ENCODE assay signal across 8 mouse cellular contexts in the genomic region with DNA sequence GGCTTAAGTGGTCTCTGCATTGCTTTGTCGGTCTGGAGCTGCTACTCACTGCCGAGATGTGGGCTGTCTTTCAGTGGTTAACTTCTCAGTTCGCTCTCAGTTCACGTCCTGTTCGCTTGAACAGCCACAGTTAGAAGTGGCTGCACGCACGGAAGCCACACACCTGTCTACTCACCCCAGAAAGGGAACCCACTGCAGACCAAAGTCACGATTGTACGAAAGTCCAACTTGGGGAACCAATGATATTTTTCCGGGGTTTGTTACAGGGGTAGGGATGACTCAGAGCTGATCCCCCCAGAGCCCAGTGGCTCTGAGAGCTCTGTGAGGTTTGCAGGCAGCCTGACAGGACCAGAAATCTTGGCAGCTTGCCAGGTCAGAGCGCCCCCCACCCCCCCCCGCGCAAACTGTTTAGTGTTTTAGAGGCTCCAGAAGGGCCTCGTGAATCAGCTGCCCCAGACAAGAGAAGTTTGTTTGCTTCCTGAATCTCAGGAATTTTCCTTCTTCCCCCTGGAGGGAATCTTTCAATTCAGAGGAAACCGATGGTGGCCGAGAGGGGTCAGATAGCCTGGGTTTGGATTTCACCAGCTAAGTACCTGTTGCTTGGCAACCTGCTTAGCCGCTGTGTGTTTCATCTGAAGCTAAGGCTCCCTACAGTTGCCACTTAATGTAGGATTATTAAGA.
DNase-seq lines count a peak whose midpoint lies in the region; ATAC-seq lines count a peak whose summit lies in the region.

No protein-coding gene starts in this region.

- no peaks in the 10 kb centered on the region; the same call in 1 of the 2 replicates for H3K9me3 ChIP-seq in intestine, embryonic 16.5 days (ENCODE audit: control insufficient read depth, low read length)
- no peaks in the 10 kb centered on the region for H3K9me3 ChIP-seq in limb, embryonic 13.5 days
- H3K9me3 ChIP-seq in midbrain, embryonic 13.5 days, result no peaks in the 10 kb centered on the region
- H3K9me3 ChIP-seq in stomach, embryonic 14.5 days (ENCODE audit: control insufficient read depth, low read depth, low read length), result no peaks in the 10 kb centered on the region

- peak; percentile 38 for DNase-seq in layer of hippocampus, adult 11-12 months (ENCODE audit: low spot score)
- DNase-seq in layer of hippocampus, adult 9-10 months (ENCODE audit: low spot score), result no peak
- peak; percentile 69 for DNase-seq in gastrocnemius, postnatal 14 days

- H3K4me2 ChIP-seq in intestine, embryonic 16.5 days (ENCODE audit: low read depth, low read length), result peak overlapping the region; percentile 80
- H3K4me2 ChIP-seq in limb, embryonic 13.5 days (replicated peaks), result peak overlapping the region; percentile 74
- peak overlapping the region; percentile 60 for H3K4me2 ChIP-seq in midbrain, embryonic 13.5 days (replicated peaks)
- peak overlapping the region; percentile 56 for H3K4me2 ChIP-seq in stomach, embryonic 14.5 days (replicated peaks; ENCODE audit: low read depth, low read length)

- intact Hi-C loops in gastrocnemius, postnatal 14 days (cut with DNase I; ENCODE audit: low total_unique reads), result no loop called here

- H3K27me3 ChIP-seq in intestine, embryonic 16.5 days (replicated peaks; ENCODE audit: control insufficient read depth, insufficient read depth, low read length), result no peaks in the 10 kb centered on the region
- no peaks in the 10 kb centered on the region for H3K27me3 ChIP-seq in limb, embryonic 13.5 days
- H3K27me3 ChIP-seq in midbrain, embryonic 13.5 days, result peaks cover 61% of the 10 kb centered on the region
- no peaks in the 10 kb centered on the region for H3K27me3 ChIP-seq in stomach, embryonic 14.5 days (ENCODE audit: control insufficient read depth, insufficient read depth, low read length)

- peak; percentile 85 for ATAC-seq in common myeloid progenitor, adult 5-6 weeks (replicated peaks; ENCODE audit: low read depth, poor library complexity, severe bottlenecking)
- peak; percentile 86 for ATAC-seq in intestine, embryonic 16.5 days
- ATAC-seq in limb, embryonic 13.5 days (ENCODE audit: low FRiP score, low read depth), result peak; percentile 85
- ATAC-seq in midbrain, embryonic 13.5 days, result peak; percentile 89
- peak; percentile 80 for ATAC-seq in stomach, embryonic 14.5 days (ENCODE audit: insufficient number of reproducible peaks, insufficient read depth, low FRiP score, low read depth)

- H3K4me3 ChIP-seq in intestine, embryonic 16.5 days (ENCODE audit: low read length), result peak overlapping the region; percentile 56
- H3K4me3 ChIP-seq in limb, embryonic 13.5 days, result peak overlapping the region; percentile 51
- peak overlapping the region; percentile 43 for H3K4me3 ChIP-seq in midbrain, embryonic 13.5 days (replicated peaks)
- peak overlapping the region; percentile 41 for H3K4me3 ChIP-seq in stomach, embryonic 14.5 days (ENCODE audit: low read depth, low read length)

- no peaks in the 10 kb centered on the region for H3K36me3 ChIP-seq in intestine, embryonic 16.5 days (ENCODE audit: control insufficient read depth, insufficient read depth, low read length)
- H3K36me3 ChIP-seq in limb, embryonic 13.5 days, result no peaks in the 10 kb centered on the region
- H3K36me3 ChIP-seq in midbrain, embryonic 13.5 days, result no peaks in the 10 kb centered on the region
- no peaks in the 10 kb centered on the region for H3K36me3 ChIP-seq in stomach, embryonic 14.5 days (ENCODE audit: control insufficient read depth, insufficient read depth, low read length)

- peaks cover 8% of the 10 kb centered on the region for H3K4me1 ChIP-seq in intestine, embryonic 16.5 days (ENCODE audit: control insufficient read depth, insufficient read depth, low read length)
- 0 out of 2 replicates have a peak, but pooled peaks cover 6% of the 10 kb centered on the region for H3K4me1 ChIP-seq in limb, embryonic 13.5 days
- H3K4me1 ChIP-seq in midbrain, embryonic 13.5 days (replicated peaks), result peaks cover 11% of the 10 kb centered on the region
- H3K4me1 ChIP-seq in stomach, embryonic 14.5 days (ENCODE audit: control insufficient read depth, insufficient read depth, low read length), result no peaks in the 10 kb centered on the region

- WGBS in intestine, embryonic 16.5 days, result under 1% methylated on average over 17 of the region's 17 CpGs
- WGBS in limb, embryonic 13.5 days, result under 1% methylated on average over 17 of the region's 17 CpGs
- under 1% methylated on average over 17 of the region's 17 CpGs for WGBS in midbrain, embryonic 13.5 days
- WGBS in stomach, embryonic 14.5 days, result under 1% methylated on average over 17 of the region's 17 CpGs

- peak overlapping the region; percentile 62 for H3K9ac ChIP-seq in intestine, embryonic 16.5 days (ENCODE audit: low read depth, low read length)
- peak overlapping the region; percentile 67 for H3K9ac ChIP-seq in limb, embryonic 13.5 days
- H3K9ac ChIP-seq in midbrain, embryonic 13.5 days (replicated peaks), result peak overlapping the region; percentile 34
- peak overlapping the region; percentile 34 for H3K9ac ChIP-seq in stomach, embryonic 14.5 days (replicated peaks; ENCODE audit: low read depth, low read length)

- H3K27ac ChIP-seq in intestine, embryonic 16.5 days (ENCODE audit: low read length), result no peak overlapping the region; the same call in 1 of the 2 replicates
- H3K27ac ChIP-seq in limb, embryonic 13.5 days, result peak overlapping the region; percentile 59; the same call in 1 of the 2 replicates
- 0 out of 2 replicates have a peak overlapping the region, but pooled peaks have one; percentile 2 for H3K27ac ChIP-seq in midbrain, embryonic 13.5 days
- H3K27ac ChIP-seq in stomach, embryonic 14.5 days (ENCODE audit: low read length), result peak overlapping the region; percentile 56; the same call in 1 of the 2 replicates
